ENCODE assay signal across 26 mouse cellular contexts in genomic region chr5:129111729-129112128, GRCm38 (mm10). TPM values are rescaled to one million over a fixed set of nuclear protein-coding genes. Genes with fewer than 3 reads are reported as not detected.
DNase-seq lines count a peak whose midpoint lies in the region; ATAC-seq lines count a peak whose summit lies in the region.
"Had no signal": no experiment of that assay in that cellular context is flagged by ENCODE, and none has a peak within 500 bp of the region (broad histone marks: within the 10 kb centered on the region; RNA-seq: fewer than 3 reads in every experiment).

No protein-coding gene starts in this region.

- no peak overlapping the region for H3K27ac ChIP-seq in kidney, embryonic 14.5 days (ENCODE audit: low read depth, low read length)
- H3K27ac ChIP-seq in midbrain, embryonic 11.5 days (ENCODE audit: low read depth, low read length) = no peak overlapping the region
- no peak overlapping the region for H3K27ac ChIP-seq in midbrain, embryonic 15.5 days
- H3K27ac ChIP-seq: embryonic facial prominence, embryonic 10.5 days; embryonic facial prominence, embryonic 12.5 days; forebrain, embryonic 13.5 days; forebrain, embryonic 15.5 days had no signal

- peak; percentile 26; the same call in 1 of the 2 replicates for ATAC-seq in kidney, embryonic 14.5 days (ENCODE audit: low FRiP score, low TSS enrichment)
- no peak for ATAC-seq in midbrain, embryonic 11.5 days (ENCODE audit: low FRiP score)
- no peak for ATAC-seq in midbrain, embryonic 15.5 days (replicated peaks)
- ATAC-seq: CD4-positive, CD25-positive, alpha-beta regulatory T cell, adult 4 months; forebrain, embryonic 13.5 days; forebrain, embryonic 15.5 days; Patski had no signal

- no peak overlapping the region for H3K4me3 ChIP-seq in kidney, embryonic 14.5 days (ENCODE audit: low read length)
- no peak overlapping the region for H3K4me3 ChIP-seq in midbrain, embryonic 11.5 days (ENCODE audit: low read depth, low read length)
- H3K4me3 ChIP-seq in midbrain, embryonic 15.5 days = no peak overlapping the region
- H3K4me3 ChIP-seq: embryonic facial prominence, embryonic 10.5 days; embryonic facial prominence, embryonic 12.5 days; forebrain, embryonic 13.5 days; forebrain, embryonic 15.5 days had no signal

- no peak overlapping the region for H3K9ac ChIP-seq in kidney, embryonic 14.5 days (ENCODE audit: low read depth, low read length)
- H3K9ac ChIP-seq in midbrain, embryonic 11.5 days (ENCODE audit: low read length) = no peak overlapping the region
- no peak overlapping the region for H3K9ac ChIP-seq in midbrain, embryonic 15.5 days
- H3K9ac ChIP-seq: embryonic facial prominence, embryonic 12.5 days; forebrain, embryonic 13.5 days; forebrain, embryonic 15.5 days had no signal

- H3K4me1 ChIP-seq in kidney, embryonic 14.5 days (ENCODE audit: control insufficient read depth, insufficient read depth, low read length) = no peaks in the 10 kb centered on the region
- H3K4me1 ChIP-seq in midbrain, embryonic 11.5 days (ENCODE audit: control insufficient read depth, insufficient read depth, low read length) = no peaks in the 10 kb centered on the region
- no peaks in the 10 kb centered on the region for H3K4me1 ChIP-seq in midbrain, embryonic 15.5 days
- H3K4me1 ChIP-seq: embryonic facial prominence, embryonic 12.5 days had no signal

- DNase-seq in heart, adult 11 months = peak; percentile 77
- no peak for DNase-seq in heart, postnatal 14 days
- no peak for DNase-seq in kidney, adult 11 months
- peak; percentile 53 for DNase-seq in midbrain, embryonic 11.5 days (ENCODE audit: low spot score, missing footprints)
- DNase-seq in R1 (ENCODE audit: low read depth, low spot score) = peak; percentile 30
- DNase-seq: adrenal gland, adult 2 months; adrenal gland, postnatal 10 days; adrenal gland, postnatal 25 days; B cell, adult 2 months; cerebellum, adult 11 months; cerebellum, adult 18-20 months; cerebellum, adult 8-10 months; cerebellum, adult 9-11 months; cerebellum, postnatal 14 days; cerebellum, postnatal 36 days; embryo, embryonic 11 days had no signal

- H3K27me3 ChIP-seq in kidney, embryonic 14.5 days (ENCODE audit: control insufficient read depth, insufficient read depth, low read length) = no peaks in the 10 kb centered on the region
- H3K27me3 ChIP-seq in midbrain, embryonic 11.5 days (ENCODE audit: control insufficient read depth, insufficient read depth, low read length) = no peaks in the 10 kb centered on the region
- no peaks in the 10 kb centered on the region for H3K27me3 ChIP-seq in midbrain, embryonic 15.5 days (replicated peaks)
- H3K27me3 ChIP-seq: embryonic facial prominence, embryonic 12.5 days; forebrain, embryonic 15.5 days had no signal

- H3K9me3 ChIP-seq in kidney, embryonic 14.5 days (ENCODE audit: control insufficient read depth, low read length) = no peaks in the 10 kb centered on the region
- no peaks in the 10 kb centered on the region for H3K9me3 ChIP-seq in midbrain, embryonic 11.5 days (ENCODE audit: control insufficient read depth, low read length)
- no peaks in the 10 kb centered on the region for H3K9me3 ChIP-seq in midbrain, embryonic 15.5 days
- H3K9me3 ChIP-seq: embryonic facial prominence, embryonic 10.5 days; embryonic facial prominence, embryonic 12.5 days; forebrain, embryonic 13.5 days; forebrain, embryonic 15.5 days had no signal

- intact Hi-C loops in heart, postnatal 14 days (cut with DNase I) = no loop called here

- H3K4me2 ChIP-seq in kidney, embryonic 14.5 days (replicated peaks; ENCODE audit: low read depth, low read length) = no peak overlapping the region
- no peak overlapping the region for H3K4me2 ChIP-seq in midbrain, embryonic 11.5 days
- no peak overlapping the region for H3K4me2 ChIP-seq in midbrain, embryonic 15.5 days
- H3K4me2 ChIP-seq: embryonic facial prominence, embryonic 12.5 days; forebrain, embryonic 13.5 days; forebrain, embryonic 15.5 days had no signal

- no peaks in the 10 kb centered on the region for H3K36me3 ChIP-seq in kidney, embryonic 14.5 days (ENCODE audit: control insufficient read depth, insufficient read depth, low read length)
- H3K36me3 ChIP-seq in midbrain, embryonic 11.5 days (ENCODE audit: control insufficient read depth, insufficient read depth, low read length) = no peaks in the 10 kb centered on the region
- H3K36me3 ChIP-seq in midbrain, embryonic 15.5 days (replicated peaks) = no peaks in the 10 kb centered on the region
- H3K36me3 ChIP-seq: embryonic facial prominence, embryonic 10.5 days; embryonic facial prominence, embryonic 12.5 days; forebrain, embryonic 15.5 days; G1E had no signal

- 70% methylated on average over 8 of the region's 8 CpGs for WGBS in kidney, embryonic 14.5 days
- WGBS in midbrain, embryonic 11.5 days = 67% methylated on average over 8 of the region's 8 CpGs
- WGBS in midbrain, embryonic 15.5 days = 57% methylated on average over 8 of the region's 8 CpGs

RNA-seq across cellular contexts. Expression of gene Adgrd1, which starts 15.2 kb away (rescaled TPM):
- total RNA-seq in heart, postnatal 14 days (2021) = 1 to 10 TPM; 6.7 to 7.3 TPM
- polyA plus RNA-seq in kidney, embryonic 14.5 days (2014; fragmentation: Nextera tagmentation; extraction: Ambion mirVana) = 0.50 and 0.51 TPM in 2 replicates
- polyA plus RNA-seq in midbrain, embryonic 11.5 days (2014; fragmentation: Nextera tagmentation; extraction: Ambion mirVana) = 0.07 and 0.15 TPM in 2 replicates
- 0.18 and 0.26 TPM in 2 replicates for polyA plus RNA-seq in midbrain, embryonic 15.5 days (2015; fragmentation: Nextera tagmentation; extraction: Ambion mirVana)
- polyA plus RNA-seq: embryonic facial prominence, embryonic 10.5 days; forebrain, embryonic 11.5 days; G1E had no signal

Comparison
In these comparisons a context has a peak if more than half of its experiments do, and no peak if none do; other contexts are left out.
1. DNase-seq: peak in heart, adult 11 months (single experiment), midbrain, embryonic 11.5 days (single experiment) and R1 (single experiment); none in heart, postnatal 14 days (0 of 2) and kidney, adult 11 months (single experiment).